Mouse (Mus musculus) neural tube, embryonic 12.5 days (tissue): ENCODE data around the gene Hand1. TPM values are rescaled to one million over a fixed set of nuclear protein-coding genes. Genes with fewer than 3 reads are reported as not detected.

Experiments
- ATAC-seq: fragments of 200-750 bp; cut with Nextera tagmentation; 2 replicates; pipeline ENCODE4 v1.8.0; 2017; ENCODE audit warnings: low read depth, mild to moderate bottlenecking, moderate TSS enrichment, moderate library complexity; ENCODE audit not compliant: low FRiP score
- H3K27ac ChIP-seq: fragments of 300-500 bp; sonication (generic); 2 replicates; pipeline ENCODE4 v1.5.1; 2016
- H3K27me3 ChIP-seq: fragments of 300-500 bp; sonication (generic); replicated peaks from 2 replicates; pipeline ENCODE4 v1.6.1; 2016; ENCODE audit warnings: mild to moderate bottlenecking
- H3K36me3 ChIP-seq: fragments of 300-500 bp; sonication (generic); 2 replicates; pipeline ENCODE4 v1.6.1; 2016; ENCODE audit warnings: mild to moderate bottlenecking
- H3K4me1 ChIP-seq: fragments of 300-500 bp; sonication (generic); 2 replicates; pipeline ENCODE4 v1.6.1; 2016
- H3K4me2 ChIP-seq: fragments of 300-500 bp; sonication (generic); replicated peaks from 2 replicates; pipeline ENCODE4 v1.6.1; 2016; ENCODE audit warnings: mild to moderate bottlenecking
- H3K4me3 ChIP-seq: fragments of 300-500 bp; sonication (generic); 2 replicates; pipeline ENCODE4 v1.5.1; 2016
- H3K9ac ChIP-seq: fragments of 300-500 bp; sonication (generic); 2 replicates; pipeline ENCODE4 v1.6.1; 2016; ENCODE audit warnings: mild to moderate bottlenecking
- H3K9me3 ChIP-seq: fragments of 300-500 bp; sonication (generic); 2 replicates; pipeline ENCODE4 v1.6.1; 2016; ENCODE audit warnings: mild to moderate bottlenecking
- WGBS: fragments of 180-500 bp; shearing (Covaris S2); methylation state at CpG from one replicate; pipeline ENCODE4 v1.1.7; 2016; 5-methylcytosine and 5-hydroxymethylcytosine counted together
- polyA plus RNA-seq: library from polyadenylated mRNA; unstranded; fragments of >200 nt; fragmentation: Nextera tagmentation; extraction: Ambion mirVana; gene quantifications from 2 replicates; pipeline ENCODE4 v1.2.1, GENCODE M21; 2016

Hand1 gene
- polyA plus RNA-seq, 1 experiment from 2014 or later = 0.20 TPM

DNA sequence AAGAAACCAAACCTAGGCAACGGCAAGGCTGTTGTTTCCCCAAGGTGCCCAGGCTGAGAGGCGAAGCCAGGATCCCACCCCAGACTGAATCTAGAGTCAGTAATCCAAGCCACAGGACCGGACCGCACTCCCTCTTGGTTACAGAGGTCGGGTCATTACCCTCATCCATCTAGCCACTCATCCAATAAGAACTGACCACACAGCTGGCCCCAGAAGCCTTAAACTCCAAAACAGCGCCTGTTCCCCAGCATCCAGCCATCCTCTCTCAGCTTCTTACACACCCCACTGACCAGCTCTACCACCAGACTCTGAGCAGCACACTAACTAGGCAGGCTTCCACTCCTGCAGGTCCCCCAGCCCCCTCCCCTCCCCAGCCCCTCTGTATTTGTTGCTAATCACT, 37.5 kb downstream of the Hand1 start:
- no peak overlapping the region for H3K27ac ChIP-seq
- H3K4me1 ChIP-seq = peaks cover 2% of the 10 kb centered on the region; the same call in 1 of the 2 replicates
- no peak overlapping the region for H3K9ac ChIP-seq
- no peak overlapping the region for H3K4me2 ChIP-seq
- H3K4me3 ChIP-seq = no peak overlapping the region
- ATAC-seq = no peak
- WGBS = 49% methylated on average over 6 of the region's 6 CpGs
- no peaks in the 10 kb centered on the region for H3K9me3 ChIP-seq
- no peaks in the 10 kb centered on the region for H3K36me3 ChIP-seq
- H3K27me3 ChIP-seq = no peaks in the 10 kb centered on the region

GRCm38 (mm10) chr11:57790866-57791535, 41.6 kb downstream of the Hand1 start:
- WGBS = 22% methylated on average over 21 of the region's 21 CpGs
- Histone ChIP-seq H3K9me3 (no peaks in the 10 kb centered on the region), H3K36me3 (no peaks in the 10 kb centered on the region), H3K27me3 (no peaks in the 10 kb centered on the region), H3K9ac (no peak overlapping the region), H3K27ac (no peak overlapping the region), H3K4me1 (peaks cover 14% of the 10 kb centered on the region), H3K4me3 (no peak overlapping the region), H3K4me2 (no peak overlapping the region)
- ATAC-seq = no peak

- H3K9me3 ChIP-seq = no peaks in the 10 kb centered on the region
- H3K27me3 ChIP-seq = no peaks in the 10 kb centered on the region; the same call in 1 of the 2 replicates
- 48% methylated on average over 3 of the region's 3 CpGs for WGBS
- H3K9ac ChIP-seq = no peak overlapping the region
- H3K4me1 ChIP-seq = peaks cover 14% of the 10 kb centered on the region
- no peak overlapping the region for H3K4me2 ChIP-seq
- no peaks in the 10 kb centered on the region for H3K36me3 ChIP-seq
- H3K27ac ChIP-seq = no peak overlapping the region
- no peak for ATAC-seq
- H3K4me3 ChIP-seq = no peak overlapping the region
Observed at GRCm38 (mm10) chr11:57787913-57788312, 44.7 kb downstream of the Hand1 start.

DNA sequence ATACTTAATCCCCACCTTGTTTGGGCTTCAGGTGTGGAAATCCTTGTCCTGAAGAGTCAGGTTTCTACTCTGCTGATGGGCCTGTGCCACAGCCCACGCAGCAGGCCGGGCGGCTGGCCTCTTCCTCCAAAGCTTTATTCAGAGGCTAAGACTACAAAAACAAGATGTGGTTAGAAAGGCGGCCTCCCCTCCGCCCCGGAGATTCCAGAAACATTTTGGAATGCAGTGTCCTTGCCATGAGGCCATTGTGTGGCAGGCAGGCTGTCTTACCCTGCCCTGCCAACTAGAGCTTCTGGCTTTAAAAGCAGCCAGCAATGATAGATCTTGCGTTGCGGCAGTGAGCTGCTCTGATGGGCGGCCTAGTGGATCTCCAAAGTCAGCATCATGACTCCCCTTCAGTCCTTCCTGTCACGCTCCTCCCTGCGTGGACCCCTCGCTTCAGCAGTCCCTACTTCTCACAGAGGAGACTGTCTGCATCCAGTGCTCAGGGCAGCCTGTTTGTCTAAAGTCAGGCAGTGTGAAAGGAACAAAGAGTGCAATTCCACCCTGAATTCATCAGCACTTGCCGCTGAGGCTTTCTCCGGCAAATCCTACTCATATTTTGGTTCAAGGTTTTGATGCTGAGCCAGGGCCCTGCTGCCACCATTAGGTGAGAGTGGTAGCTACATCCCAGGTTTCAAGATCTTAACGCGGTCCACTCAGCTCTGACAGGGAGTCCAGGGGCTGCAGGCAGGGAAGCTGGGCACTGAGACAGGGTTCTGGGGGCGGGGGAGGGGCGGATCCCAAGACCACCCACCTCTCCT, 45.8 kb downstream of the Hand1 start:
- Histone ChIP-seq H3K9ac (0 out of 2 replicates have a peak overlapping the region, but pooled peaks have one; percentile 26), H3K4me2 (no peak overlapping the region)

GRCm38 (mm10) chr11:57779824-57780223, 52.8 kb downstream of the Hand1 start:
- H3K9ac ChIP-seq = no peak overlapping the region
- peaks cover 7% of the 10 kb centered on the region; the same call in 1 of the 2 replicates for H3K27me3 ChIP-seq
- H3K27ac ChIP-seq = 0 out of 2 replicates have a peak overlapping the region, but pooled peaks have one; percentile 20
- peaks cover 20% of the 10 kb centered on the region; the same call in 1 of the 2 replicates for H3K4me1 ChIP-seq
- no peaks in the 10 kb centered on the region for H3K9me3 ChIP-seq
- no peak overlapping the region for H3K4me3 ChIP-seq
- no peaks in the 10 kb centered on the region for H3K36me3 ChIP-seq
- no peak overlapping the region for H3K4me2 ChIP-seq
- ATAC-seq = no peak
- WGBS = 33% methylated on average over 14 of the region's 14 CpGs

More for the DNA sequence above, 45.8 kb downstream of the Hand1 start:
- peaks cover 14% of the 10 kb centered on the region for H3K4me1 ChIP-seq
- 40% methylated on average over 18 of the region's 18 CpGs for WGBS
- H3K27ac ChIP-seq = 0 out of 2 replicates have a peak overlapping the region, but pooled peaks have one; percentile 10
- no peaks in the 10 kb centered on the region; the same call in 1 of the 2 replicates for H3K27me3 ChIP-seq
- no peaks in the 10 kb centered on the region for H3K36me3 ChIP-seq
- ATAC-seq = no peak
- no peak overlapping the region for H3K4me3 ChIP-seq
- no peaks in the 10 kb centered on the region for H3K9me3 ChIP-seq

Other genes starting within 250 kb of the Hand1 start
- 17.4 and 18.4 TPM in 2 replicates for gene Galnt10, start 187.4 kb downstream of the Hand1 start, polyA plus RNA-seq
- gene Sap30l, start 31.2 kb downstream of the Hand1 start, polyA plus RNA-seq = 18.6 and 22.2 TPM in 2 replicates
- gene Larp1, start 176.2 kb upstream of the Hand1 start, polyA plus RNA-seq = 19.9 and 21.3 TPM in 2 replicates